Mouse (Mus musculus) erythroblast, embryonic 14.5 days (primary cell): ENCODE results near the gene Rpap2. TPM values are rescaled to one million over a fixed set of nuclear protein-coding genes. Genes with fewer than 3 reads are reported as not detected.

Experiments used
- H3K27me3 ChIP-seq: 2 replicates; pipeline ENCODE4 v1.6.1; 2012; ENCODE audit warnings: inconsistent platforms; ENCODE audit not compliant: control insufficient read depth
- H3K36me3 ChIP-seq: 2 replicates; pipeline ENCODE4 v1.6.1; 2012; ENCODE audit warnings: mild to moderate bottlenecking, inconsistent platforms; ENCODE audit not compliant: control insufficient read depth
- H3K4me1 ChIP-seq: 2 replicates; pipeline ENCODE4 v1.6.1; 2012; ENCODE audit warnings: inconsistent platforms; ENCODE audit not compliant: control insufficient read depth
- H3K4me3 ChIP-seq: replicated peaks from 2 replicates; pipeline ENCODE3; 2012; ENCODE audit warnings: moderate library complexity, mild to moderate bottlenecking, inconsistent platforms
- H3K9me3 ChIP-seq: 2 replicates; pipeline ENCODE4 v1.6.1; 2012; ENCODE audit warnings: low read length, inconsistent platforms, mixed read lengths; ENCODE audit not compliant: control insufficient read depth
- GATA1 ChIP-seq: IDR thresholded peaks from 2 replicates; pipeline ENCODE4 v1.6.1; 2012; ENCODE audit warnings: low read length, inconsistent platforms, mixed read lengths
- TAL1 ChIP-seq: IDR thresholded peaks from 3 replicates; pipeline ENCODE4 v1.6.1; 2012; ENCODE audit warnings: low read length, inconsistent platforms, mixed read lengths
- polyA plus RNA-seq: library from polyadenylated mRNA; stranded (reverse); fragments of >175 nt; gene quantifications from 2 replicates; pipeline ENCODE4 v1.2.3, GENCODE M21; 2012

Gene Rpap2
- 0.03 and 0.10 TPM in 2 replicates for polyA plus RNA-seq

- TF ChIP-seq GATA1 (no peak), TAL1 (no peak)
- H3K36me3 ChIP-seq = peaks cover 5% of the 10 kb centered on the region
- H3K4me1 ChIP-seq = peaks cover 21% of the 10 kb centered on the region
- peak within 1 kb of the TSS; percentile 66 for H3K4me3 ChIP-seq
- no peaks in the 10 kb centered on the region for H3K27me3 ChIP-seq
- no peaks in the 10 kb centered on the region for H3K9me3 ChIP-seq
These were observed at the start of gene Rpap2, which contains the start of gene Glmn for GRCm38 (mm10) chr5:107597301-107598077. Gene Rpap2, plus strand, starts transcription at chr5:107597373. Gene Glmn, minus strand, starts transcription at chr5:107597888.

GRCm38 (mm10) chr5:107547955-107548354, 49.2 kb upstream of the Rpap2 start:
- peak; percentile 88 for TF ChIP-seq TAL1
- peak; percentile 77 for TF ChIP-seq GATA1
- H3K4me1 ChIP-seq = peaks cover 32% of the 10 kb centered on the region
- peaks cover 23% of the 10 kb centered on the region for H3K36me3 ChIP-seq
- H3K27me3 ChIP-seq = peaks cover 7% of the 10 kb centered on the region
- no peaks in the 10 kb centered on the region for H3K9me3 ChIP-seq
- H3K4me3 ChIP-seq = no peak overlapping the region

GRCm38 (mm10) chr5:107548444-107548843, 48.7 kb upstream of the Rpap2 start:
- Histone ChIP-seq H3K27me3 (peaks cover 3% of the 10 kb centered on the region), H3K4me3 (no peak overlapping the region), H3K9me3 (no peaks in the 10 kb centered on the region), H3K4me1 (peaks cover 32% of the 10 kb centered on the region), H3K36me3 (peaks cover 23% of the 10 kb centered on the region)
- no peak for TF ChIP-seq TAL1
- no peak for TF ChIP-seq GATA1

GRCm38 (mm10) chr5:107554336-107554735, 42.8 kb upstream of the Rpap2 start:
- TF ChIP-seq TAL1 = no peak
- no peak for TF ChIP-seq GATA1
- no peaks in the 10 kb centered on the region for H3K9me3 ChIP-seq
- peaks cover 13% of the 10 kb centered on the region for H3K4me1 ChIP-seq
- no peak overlapping the region for H3K4me3 ChIP-seq
- H3K27me3 ChIP-seq = no peaks in the 10 kb centered on the region
- peaks cover 19% of the 10 kb centered on the region for H3K36me3 ChIP-seq

- Histone ChIP-seq H3K4me3 (no peak overlapping the region), H3K4me1 (peaks cover 11% of the 10 kb centered on the region), H3K36me3 (peaks cover 27% of the 10 kb centered on the region), H3K27me3 (no peaks in the 10 kb centered on the region), H3K9me3 (no peaks in the 10 kb centered on the region)
- TF ChIP-seq GATA1 (no peak), TAL1 (peak; percentile 53; the same call in 2 of the 3 replicates)
These were observed 40.2 kb upstream of the Rpap2 start for GRCm38 (mm10) chr5:107556969-107557368.

GRCm38 (mm10) chr5:107569148-107569547, 28.0 kb upstream of the Rpap2 start:
- no peaks in the 10 kb centered on the region for H3K4me1 ChIP-seq
- no peaks in the 10 kb centered on the region for H3K27me3 ChIP-seq
- peaks cover 40% of the 10 kb centered on the region for H3K36me3 ChIP-seq
- no peak for TF ChIP-seq GATA1
- no peak overlapping the region for H3K4me3 ChIP-seq
- 0 out of 2 replicates have a peak, but pooled peaks cover 2% of the 10 kb centered on the region for H3K9me3 ChIP-seq

GRCm38 (mm10) chr5:107598380-107598779, 1.2 kb downstream of the Rpap2 start:
- Histone ChIP-seq H3K27me3 (no peaks in the 10 kb centered on the region), H3K36me3 (peaks cover 11% of the 10 kb centered on the region), H3K4me1 (peaks cover 21% of the 10 kb centered on the region), H3K4me3 (peak overlapping the region; percentile 66), H3K9me3 (no peaks in the 10 kb centered on the region)
- TF ChIP-seq GATA1 (no peak), TAL1 (no peak)

- Histone ChIP-seq H3K36me3 (peaks cover 22% of the 10 kb centered on the region), H3K4me3 (no peak overlapping the region), H3K9me3 (no peaks in the 10 kb centered on the region), H3K27me3 (no peaks in the 10 kb centered on the region), H3K4me1 (peaks cover 10% of the 10 kb centered on the region)
- TF ChIP-seq GATA1 (no peak), TAL1 (no peak)
These were observed 14.1 kb downstream of the Rpap2 start for GRCm38 (mm10) chr5:107611224-107611623.

- Histone ChIP-seq H3K4me1 (peaks cover 21% of the 10 kb centered on the region), H3K4me3 (no peak overlapping the region), H3K36me3 (peaks cover 29% of the 10 kb centered on the region), H3K27me3 (no peaks in the 10 kb centered on the region), H3K9me3 (no peaks in the 10 kb centered on the region)
- no peak for TF ChIP-seq TAL1
- no peak for TF ChIP-seq GATA1
These were observed 20.8 kb downstream of the Rpap2 start for GRCm38 (mm10) chr5:107617986-107618385.
